Mouse (Mus musculus): ENCODE results near the gene Oasl2.
"Not testable (repeated sequence)": the region's sequence is repeated elsewhere in the genome, so short reads cannot be mapped to it uniquely, and the experiment has no call there.

Gene Oasl2

GRCm38 (mm10) chr5:114896688-114897373 is at the start of gene Oasl2:
Gene Oasl2, plus strand, starts transcription at chr5:114896936.
- peak; percentile 41 for DNase-seq (ENCODE audit: low read depth, low spot score)

DNA sequence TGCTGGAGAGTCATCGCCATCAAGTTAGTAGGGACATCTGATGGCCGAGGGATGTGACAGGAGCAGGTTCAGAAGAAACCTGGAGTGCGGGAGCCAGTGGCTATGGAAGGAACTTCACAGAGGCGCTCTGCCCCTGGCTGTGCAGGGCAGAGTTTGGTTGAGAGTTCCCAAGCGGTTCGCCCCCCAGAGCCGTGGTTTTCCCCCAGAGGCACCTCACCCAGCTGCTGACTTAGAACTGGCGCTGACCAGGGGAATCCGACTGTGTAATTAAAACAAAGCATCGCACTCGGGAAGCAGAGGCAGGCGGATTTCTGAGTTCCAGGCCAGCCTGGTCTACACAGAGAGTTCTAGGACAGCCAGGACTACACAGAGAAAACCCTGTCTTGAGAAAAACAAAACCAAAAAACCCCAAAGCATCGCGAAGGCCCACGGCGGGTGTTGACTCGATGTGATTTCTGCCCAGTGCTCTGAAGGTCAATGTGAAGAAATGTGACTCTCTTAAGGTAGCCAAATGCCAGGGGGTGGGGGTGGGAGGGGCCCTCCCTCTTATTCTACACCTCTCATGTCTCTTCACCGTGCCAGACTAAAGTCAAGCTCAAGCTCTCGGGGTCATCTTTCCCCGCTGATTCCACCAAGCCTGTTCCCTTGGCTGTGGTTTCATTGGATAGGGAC is 45.0 kb upstream of the Oasl2 start:
- no peak for DNase-seq (ENCODE audit: low read depth, low spot score)

DNA sequence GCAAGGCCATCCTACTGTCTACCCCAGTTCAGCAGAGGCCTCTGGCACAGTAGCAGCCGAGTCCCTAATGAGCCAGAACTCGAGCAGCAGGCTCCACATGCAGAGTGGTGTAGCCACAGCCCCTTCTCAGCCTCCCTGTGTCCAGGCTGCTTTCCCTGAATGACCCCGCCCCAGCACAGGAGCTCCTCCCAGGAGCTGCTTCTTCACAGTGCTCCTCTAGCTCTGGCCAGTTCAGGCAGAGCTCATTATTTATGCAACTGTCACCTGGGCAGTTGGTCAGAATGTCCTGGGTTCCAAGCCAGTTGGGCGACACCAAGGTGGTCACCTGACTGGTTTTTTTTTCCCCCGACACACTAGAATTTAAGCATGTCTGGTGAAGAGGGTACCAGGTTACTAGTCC is 43.4 kb upstream of the Oasl2 start, which contains the start of gene 4930519G04Rik:
Gene 4930519G04Rik, plus strand, starts transcription at position 301 of the 400 bp plus-strand sequence.
- not testable (repeated sequence) for DNase-seq (ENCODE audit: low read depth, low spot score)

GRCm38 (mm10) chr5:114858582-114858981 is 38.2 kb upstream of the Oasl2 start, which contains the start of gene Gm9936:
Gene Gm9936, minus strand, starts transcription at chr5:114858682.
- DNase-seq (ENCODE audit: low read depth, low spot score) = no peak

- DNase-seq (ENCODE audit: low read depth, low spot score) = peak; percentile 88
Observed at GRCm38 (mm10) chr5:114859253-114859652, 37.5 kb upstream of the Oasl2 start.

GRCm38 (mm10) chr5:114861730-114862129 is 35.0 kb upstream of the Oasl2 start:
- DNase-seq (ENCODE audit: low read depth, low spot score) = no peak

DNA sequence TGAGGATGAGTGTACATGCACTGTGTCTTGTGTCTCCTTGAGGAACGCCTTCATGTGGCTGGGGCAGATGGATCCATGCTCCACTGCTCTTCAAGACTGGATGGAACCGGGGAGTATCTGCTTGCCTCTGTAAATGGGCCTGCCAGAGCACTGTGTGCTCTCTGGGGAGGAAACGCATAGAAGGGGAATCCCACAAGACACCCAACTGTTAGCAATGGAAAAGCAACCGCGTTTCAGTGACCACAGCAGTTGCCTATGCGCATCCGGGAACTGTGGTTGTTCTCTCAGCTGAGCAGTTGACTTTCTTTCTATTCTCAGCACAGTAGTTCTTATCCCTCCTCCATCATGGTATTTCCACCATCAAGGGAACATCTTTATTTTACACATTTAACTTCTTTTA is 31.9 kb upstream of the Oasl2 start:
- peak; percentile 60 for DNase-seq (ENCODE audit: low read depth, low spot score)

DNA sequence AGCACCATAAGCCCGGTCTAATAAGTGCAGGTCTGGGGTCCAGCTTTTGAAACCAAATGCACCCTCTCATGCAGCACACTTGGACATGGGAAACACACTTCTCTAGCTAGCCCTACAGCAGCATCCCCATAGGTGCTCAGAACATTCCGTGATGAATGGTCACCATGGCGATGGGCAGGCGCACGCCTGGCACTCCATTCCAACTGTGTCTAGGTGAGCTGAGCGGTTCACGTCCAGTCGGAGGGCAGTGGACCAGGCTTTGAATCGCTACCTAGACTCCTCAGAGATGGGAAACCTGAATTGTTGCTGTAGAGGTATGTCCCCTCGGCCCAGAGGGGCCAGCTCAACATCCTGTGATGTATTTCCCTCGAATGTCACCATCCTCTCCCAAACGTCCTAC is 31.5 kb upstream of the Oasl2 start:
- DNase-seq (ENCODE audit: low read depth, low spot score) = no peak

- peak; percentile 47 for DNase-seq (ENCODE audit: low read depth, low spot score)
Observed at GRCm38 (mm10) chr5:114875858-114876257, 20.9 kb upstream of the Oasl2 start.

DNA sequence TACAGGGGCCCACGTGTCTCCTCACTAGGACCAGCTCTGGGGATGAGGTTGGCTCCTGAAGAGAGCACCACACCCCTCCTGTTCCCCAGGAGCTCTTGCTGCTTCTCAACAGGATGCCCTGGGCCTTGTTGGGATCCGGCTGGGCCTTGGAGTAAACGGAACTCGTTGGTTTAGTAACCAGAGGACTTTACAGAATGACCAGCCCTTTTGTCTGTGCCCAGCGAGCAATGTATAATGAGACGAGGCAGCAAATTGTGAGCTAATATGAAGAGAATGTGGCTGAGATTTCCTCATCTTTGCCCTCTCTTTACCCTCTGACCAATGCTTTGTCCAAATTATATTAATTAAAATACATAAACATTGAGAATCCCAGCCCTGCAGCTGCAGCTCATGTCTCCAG is 20.4 kb upstream of the Oasl2 start:
- DNase-seq (ENCODE audit: low read depth, low spot score) = no peak

- no peak for DNase-seq (ENCODE audit: low read depth, low spot score)
Observed at GRCm38 (mm10) chr5:114877487-114877886, 19.2 kb upstream of the Oasl2 start.

- DNase-seq (ENCODE audit: low read depth, low spot score) = no peak
Observed at GRCm38 (mm10) chr5:114879399-114879798, 17.3 kb upstream of the Oasl2 start.

DNA sequence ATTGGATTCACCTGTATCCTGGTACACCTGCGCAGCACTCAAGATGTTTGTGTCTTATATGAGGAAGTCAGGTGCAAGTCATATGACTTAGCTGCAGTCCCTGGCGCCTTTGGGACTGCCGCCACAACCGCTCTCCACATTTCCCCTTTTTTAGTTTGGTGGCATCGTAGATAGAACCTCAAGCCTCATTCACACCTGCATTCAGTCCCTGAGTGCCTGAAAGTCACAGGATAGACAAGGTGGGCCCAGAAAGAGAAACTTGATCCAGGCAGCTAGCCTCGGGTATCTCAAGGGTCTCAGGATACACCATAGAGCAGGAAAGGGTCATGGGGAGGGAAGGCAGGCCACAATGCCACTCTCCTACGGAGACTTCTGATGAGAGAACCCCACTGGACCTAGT is 14.4 kb upstream of the Oasl2 start:
- not testable (repeated sequence) for DNase-seq (ENCODE audit: low read depth, low spot score)

GRCm38 (mm10) chr5:114883022-114883421 is 13.7 kb upstream of the Oasl2 start:
- DNase-seq (ENCODE audit: low read depth, low spot score) = no peak

GRCm38 (mm10) chr5:114886801-114887200 is 9.9 kb upstream of the Oasl2 start:
- DNase-seq (ENCODE audit: low read depth, low spot score) = no peak

DNA sequence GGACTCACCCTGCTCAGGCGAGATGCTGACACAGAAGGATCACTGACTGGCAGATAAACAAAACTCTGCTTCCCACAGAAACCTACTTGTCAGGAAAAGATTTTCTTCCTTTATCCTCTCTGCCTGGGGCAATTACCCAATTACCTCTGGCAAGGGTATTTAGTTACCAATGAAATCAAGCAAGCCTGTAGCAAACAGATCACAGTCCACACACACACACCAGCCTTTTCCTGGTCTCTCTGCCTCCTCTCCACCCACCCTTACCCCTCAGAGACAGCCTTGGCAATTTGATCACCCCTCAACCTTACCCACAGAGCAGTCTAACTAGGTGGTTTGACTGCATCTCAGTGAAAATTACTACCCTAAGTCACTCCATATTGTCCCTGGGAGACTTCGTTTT is 7.7 kb upstream of the Oasl2 start:
- no peak for DNase-seq (ENCODE audit: low read depth, low spot score)

DNA sequence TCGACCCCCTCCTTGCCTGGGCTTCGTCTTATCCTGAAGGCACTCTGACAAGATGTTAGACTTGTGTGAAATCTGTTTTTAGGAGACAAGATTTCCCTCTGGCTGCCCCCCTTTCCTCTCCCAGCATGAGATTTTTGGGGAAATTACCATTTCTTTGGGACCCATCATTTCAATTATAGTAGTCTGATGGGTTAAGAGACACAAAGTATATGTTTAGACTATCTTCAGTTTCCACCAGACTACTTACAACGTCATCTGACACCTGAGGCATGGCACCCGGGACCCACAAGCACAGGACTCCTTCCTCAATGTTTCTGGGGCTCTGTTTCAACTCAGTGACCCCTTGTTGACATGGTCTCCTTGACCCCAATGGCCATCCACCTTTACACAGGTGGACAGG is 1.2 kb upstream of the Oasl2 start:
- no peak for DNase-seq (ENCODE audit: low read depth, low spot score)

DNA sequence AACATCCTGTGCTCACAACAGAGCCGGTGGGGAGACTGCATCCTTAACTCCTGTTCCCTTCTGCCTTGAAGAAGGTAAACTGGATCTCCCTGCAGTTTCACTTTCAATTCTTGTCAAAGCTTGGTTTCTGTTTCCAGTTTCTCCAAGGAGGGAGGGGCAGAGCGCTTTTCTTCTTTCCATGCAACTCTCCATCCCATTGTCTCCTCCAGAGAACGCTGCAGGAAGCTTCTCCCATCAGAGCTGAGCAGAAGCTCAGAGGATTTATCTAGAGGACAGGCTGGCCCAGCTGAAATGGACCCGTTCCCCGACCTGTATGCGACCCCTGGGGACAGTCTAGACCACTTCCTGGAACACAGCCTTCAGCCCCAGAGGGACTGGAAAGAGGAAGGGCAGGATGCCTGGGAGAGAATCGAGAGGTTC is 648 bp downstream of the Oasl2 start:
- DNase-seq (ENCODE audit: low read depth, low spot score) = peak; percentile 72

DNA sequence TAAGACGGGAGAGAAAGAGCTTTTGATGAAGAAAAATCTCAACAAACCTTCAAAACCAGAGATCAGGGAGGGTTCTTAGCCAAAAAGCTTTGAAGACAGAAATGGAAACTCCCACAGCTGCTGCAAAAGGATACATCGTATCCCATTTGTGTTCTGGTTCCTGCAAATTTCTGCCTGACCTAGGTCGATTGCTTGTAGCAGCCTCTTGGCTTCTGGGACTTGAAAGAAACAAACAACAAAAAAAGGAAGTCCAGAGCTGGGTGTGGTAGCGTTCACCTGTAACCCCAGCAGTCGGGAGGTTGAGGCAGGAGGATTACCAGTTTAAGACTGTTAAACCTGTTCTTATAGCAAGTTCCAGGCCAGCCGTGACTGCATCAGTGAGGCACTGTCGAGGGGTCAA is 2.1 kb downstream of the Oasl2 start:
- DNase-seq (ENCODE audit: low read depth, low spot score) = no peak

DNA sequence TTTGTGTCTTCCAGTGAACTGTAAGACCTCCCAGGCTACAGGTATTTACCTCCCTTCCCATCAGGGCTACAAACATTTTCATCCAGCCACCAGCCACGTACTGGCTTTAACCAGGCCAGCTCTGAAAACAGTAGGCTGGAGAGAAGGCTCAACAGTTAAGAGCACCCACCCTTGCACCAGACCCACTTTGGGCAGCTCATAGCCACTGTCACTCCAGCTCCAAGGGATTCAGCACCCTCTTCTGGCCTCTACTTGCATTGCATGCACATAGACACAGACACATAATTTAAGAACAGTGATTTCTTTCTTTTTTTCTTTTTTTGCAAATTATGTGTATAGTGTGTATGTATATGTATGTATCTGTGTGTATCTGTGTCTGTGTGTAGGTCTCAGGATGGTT is 5.7 kb downstream of the Oasl2 start:
- DNase-seq (ENCODE audit: low read depth, low spot score) = peak; percentile 73

- DNase-seq (ENCODE audit: low read depth, low spot score) = no peak
Observed at GRCm38 (mm10) chr5:114908598-114909305, 12.0 kb downstream of the Oasl2 start.

- no peak for DNase-seq (ENCODE audit: low read depth, low spot score)
Observed at GRCm38 (mm10) chr5:114913686-114914085, 16.9 kb downstream of the Oasl2 start.

DNA sequence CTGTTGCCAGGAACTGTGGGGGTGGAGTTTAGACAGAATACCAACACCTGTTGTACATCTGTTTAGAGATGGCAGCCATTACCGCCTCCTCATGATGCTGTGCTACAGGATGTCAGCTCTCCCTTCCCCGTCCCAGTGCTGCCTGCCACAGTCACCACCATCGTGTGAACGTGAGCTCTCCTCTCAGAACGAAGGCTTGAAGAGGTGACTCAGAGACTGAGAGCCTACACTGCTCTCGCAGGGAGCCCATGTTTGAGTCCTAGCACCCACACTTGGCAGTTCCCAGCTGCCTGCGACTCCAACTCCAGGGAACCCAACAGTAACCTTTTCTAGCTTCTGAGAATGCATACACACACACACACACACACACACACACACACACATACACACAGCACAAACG is 18.1 kb downstream of the Oasl2 start:
- no peak for DNase-seq (ENCODE audit: low read depth, low spot score)
